Mouse (Mus musculus): ENCODE data around the gene Tmtc2. TPM values are rescaled to one million over a fixed set of nuclear protein-coding genes. Genes with fewer than 3 reads are reported as not detected.

The Tmtc2 gene
- polyA plus RNA-seq (2012; rRNA removed): 0.36 and 0.55 TPM in 2 replicates

GRCm38 (mm10) chr10:105573908-105574694 lies at the start of gene Tmtc2:
Tmtc2 (minus strand) TSS chr10:105574451.
- H3K27ac ChIP-seq (ENCODE audit: insufficient read depth, low read length): no peak within 1 kb of the TSS; the same call in 1 of the 2 replicates
- WGBS: under 1% methylated on average over 52 of the region's 61 CpGs
- H3K4me3 ChIP-seq (ENCODE audit: extremely low read depth, insufficient read depth, insufficient read length): peak within 1 kb of the TSS; percentile 68
- DNase-seq (ENCODE audit: low read depth in 1 of 2, low spot score in 2 of 2): peak in 1 of 2 experiments; percentile 43
- TF ChIP-seq CTCF (IDR thresholded peaks at IDR 0.05; ENCODE audit: extremely low read depth, insufficient read depth, insufficient read length, insufficient replicate concordance) (no peak), POLR2A (IDR thresholded peaks at IDR 0.05; ENCODE audit: low read depth, low read length) (no peak)
- H3K27me3 ChIP-seq (ENCODE audit: control insufficient read depth, insufficient read depth, low read length): peaks cover 2% of the 10 kb centered on the region; the same call in 1 of the 2 replicates
- H3K36me3 ChIP-seq (ENCODE audit: control insufficient read depth, insufficient read depth, low read length): no peaks in the 10 kb centered on the region
- H3K4me1 ChIP-seq (ENCODE audit: control insufficient read depth, insufficient read depth, insufficient read length): peaks cover 7% of the 10 kb centered on the region

DNA sequence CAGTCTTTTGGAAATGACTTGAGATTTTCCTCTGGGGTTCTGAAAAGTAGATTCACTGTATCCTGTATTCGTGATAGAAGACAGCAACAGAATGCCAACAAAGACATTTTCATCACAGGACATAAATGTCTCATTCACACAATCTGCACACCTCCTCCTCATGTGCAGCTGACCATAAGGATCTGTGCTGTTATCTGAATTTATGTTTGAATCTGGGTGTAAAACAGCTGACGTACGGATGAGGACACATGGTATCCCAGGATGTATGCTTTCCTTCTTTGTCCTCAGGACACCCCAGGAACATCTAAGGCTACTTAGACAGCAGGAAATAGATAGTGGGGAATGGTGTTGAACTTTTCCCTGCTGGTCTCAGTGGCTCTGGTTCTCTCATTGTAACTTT lies 37.9 kb upstream of the Tmtc2 start:
- H3K27ac ChIP-seq (ENCODE audit: insufficient read depth, low read length): no peak overlapping the region
- no peaks in the 10 kb centered on the region for H3K27me3 ChIP-seq (ENCODE audit: control insufficient read depth, insufficient read depth, low read length)
- H3K4me1 ChIP-seq (ENCODE audit: control insufficient read depth, insufficient read depth, insufficient read length): no peaks in the 10 kb centered on the region
- 93% methylated on average over 3 of the region's 3 CpGs for WGBS
- H3K36me3 ChIP-seq (ENCODE audit: control insufficient read depth, insufficient read depth, low read length): no peaks in the 10 kb centered on the region
- H3K4me3 ChIP-seq (ENCODE audit: extremely low read depth, insufficient read depth, insufficient read length): no peak overlapping the region
- DNase-seq (ENCODE audit: low read depth in 1 of 2, low spot score in 2 of 2): no peak
- TF ChIP-seq POLR2A (IDR thresholded peaks at IDR 0.05; ENCODE audit: low read depth, low read length) (no peak), CTCF (IDR thresholded peaks at IDR 0.05; ENCODE audit: extremely low read depth, insufficient read depth, insufficient read length, insufficient replicate concordance) (no peak)

- Histone ChIP-seq H3K4me1 (ENCODE audit: control insufficient read depth, insufficient read depth, insufficient read length) (no peaks in the 10 kb centered on the region), H3K27ac (ENCODE audit: insufficient read depth, low read length) (no peak overlapping the region), H3K36me3 (ENCODE audit: control insufficient read depth, insufficient read depth, low read length) (no peaks in the 10 kb centered on the region), H3K27me3 (ENCODE audit: control insufficient read depth, insufficient read depth, low read length) (no peaks in the 10 kb centered on the region), H3K4me3 (ENCODE audit: extremely low read depth, insufficient read depth, insufficient read length) (no peak overlapping the region)
- no peak for TF ChIP-seq CTCF (IDR thresholded peaks at IDR 0.05; ENCODE audit: extremely low read depth, insufficient read depth, insufficient read length, insufficient replicate concordance)
- no peak for TF ChIP-seq POLR2A (IDR thresholded peaks at IDR 0.05; ENCODE audit: low read depth, low read length)
- no peak for DNase-seq (ENCODE audit: low read depth in 1 of 2, low spot score in 2 of 2)
- 79% methylated on average over 8 of the region's 8 CpGs for WGBS
These were observed 24.6 kb upstream of the Tmtc2 start for GRCm38 (mm10) chr10:105598826-105599225.

GRCm38 (mm10) chr10:105597226-105597625 lies 23.0 kb upstream of the Tmtc2 start:
- Histone ChIP-seq H3K4me1 (ENCODE audit: control insufficient read depth, insufficient read depth, insufficient read length) (no peaks in the 10 kb centered on the region), H3K4me3 (ENCODE audit: extremely low read depth, insufficient read depth, insufficient read length) (no peak overlapping the region), H3K36me3 (ENCODE audit: control insufficient read depth, insufficient read depth, low read length) (no peaks in the 10 kb centered on the region), H3K27me3 (ENCODE audit: control insufficient read depth, insufficient read depth, low read length) (no peaks in the 10 kb centered on the region), H3K27ac (ENCODE audit: insufficient read depth, low read length) (no peak overlapping the region)
- DNase-seq (ENCODE audit: low read depth in 1 of 2, low spot score in 2 of 2): no peak
- TF ChIP-seq POLR2A (IDR thresholded peaks at IDR 0.05; ENCODE audit: low read depth, low read length) (no peak), CTCF (IDR thresholded peaks at IDR 0.05; ENCODE audit: extremely low read depth, insufficient read depth, insufficient read length, insufficient replicate concordance) (no peak)
- WGBS: 10% methylated on average over 3 of the region's 3 CpGs

DNA sequence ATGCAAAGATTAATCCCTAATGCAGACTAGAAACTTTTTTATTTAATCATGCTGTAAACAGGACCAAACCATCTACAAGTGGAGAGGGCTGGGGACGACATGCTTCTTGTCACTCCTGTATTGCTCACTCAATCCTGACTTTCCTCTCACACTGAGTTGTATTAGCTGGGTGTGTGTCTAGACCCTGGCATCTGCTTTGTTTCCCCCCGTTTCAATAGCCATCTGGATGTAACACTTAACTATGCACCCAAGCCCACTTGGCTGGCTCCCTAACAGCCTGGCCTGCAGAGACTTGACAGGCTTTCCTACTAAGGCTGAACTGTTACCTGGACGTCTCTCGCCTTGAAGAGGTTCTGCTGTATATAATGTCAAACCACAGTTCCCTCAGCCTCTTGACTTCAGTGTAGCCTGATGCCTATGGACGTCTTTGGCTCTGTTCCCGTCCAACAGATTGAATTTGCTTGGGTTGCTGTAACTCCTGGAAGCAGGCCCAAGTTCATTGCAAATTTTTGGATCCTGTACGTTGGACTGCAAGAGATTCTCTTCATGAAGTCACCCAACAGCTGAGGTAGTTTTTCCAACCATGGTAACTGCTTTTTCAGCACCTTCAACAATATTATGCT lies 21.3 kb upstream of the Tmtc2 start:
- Histone ChIP-seq H3K4me3 (ENCODE audit: extremely low read depth, insufficient read depth, insufficient read length) (no peak overlapping the region), H3K27me3 (ENCODE audit: control insufficient read depth, insufficient read depth, low read length) (no peaks in the 10 kb centered on the region), H3K36me3 (ENCODE audit: control insufficient read depth, insufficient read depth, low read length) (no peaks in the 10 kb centered on the region), H3K4me1 (ENCODE audit: control insufficient read depth, insufficient read depth, insufficient read length) (no peaks in the 10 kb centered on the region), H3K27ac (ENCODE audit: insufficient read depth, low read length) (no peak overlapping the region)
- no peak for DNase-seq (ENCODE audit: low read depth in 1 of 2, low spot score in 2 of 2)
- 86% methylated on average over 7 of the region's 7 CpGs for WGBS
- TF ChIP-seq POLR2A (IDR thresholded peaks at IDR 0.05; ENCODE audit: low read depth, low read length) (no peak), CTCF (IDR thresholded peaks at IDR 0.05; ENCODE audit: extremely low read depth, insufficient read depth, insufficient read length, insufficient replicate concordance) (no peak)

DNA sequence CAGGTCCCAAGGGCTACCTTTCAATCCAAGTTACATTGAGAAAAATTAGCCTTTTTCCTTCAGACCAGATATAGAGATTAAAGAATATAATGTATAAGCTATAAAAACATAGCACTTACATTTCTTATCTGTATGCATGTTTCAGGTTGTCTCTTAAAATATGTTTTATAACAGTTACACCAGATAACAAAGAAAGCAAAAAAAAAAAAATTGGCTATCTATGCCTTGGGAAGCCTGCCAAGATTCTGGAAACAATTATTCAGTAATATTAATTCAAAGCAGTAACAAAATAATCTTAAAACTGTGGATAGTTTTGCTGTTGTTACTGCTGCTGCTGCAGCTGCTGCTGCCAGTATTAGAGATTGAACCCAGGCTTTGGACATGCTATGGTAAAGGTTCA lies 13.9 kb upstream of the Tmtc2 start:
- no peak for TF ChIP-seq CTCF (IDR thresholded peaks at IDR 0.05; ENCODE audit: extremely low read depth, insufficient read depth, insufficient read length, insufficient replicate concordance)
- TF ChIP-seq POLR2A (IDR thresholded peaks at IDR 0.05; ENCODE audit: low read depth, low read length): no peak
- H3K4me3 ChIP-seq (ENCODE audit: extremely low read depth, insufficient read depth, insufficient read length): no peak overlapping the region
- DNase-seq (ENCODE audit: low read depth in 1 of 2, low spot score in 2 of 2): no peak
- no peak overlapping the region for H3K27ac ChIP-seq (ENCODE audit: insufficient read depth, low read length)
- H3K4me1 ChIP-seq (ENCODE audit: control insufficient read depth, insufficient read depth, insufficient read length): no peaks in the 10 kb centered on the region
- no peaks in the 10 kb centered on the region for H3K36me3 ChIP-seq (ENCODE audit: control insufficient read depth, insufficient read depth, low read length)
- no peaks in the 10 kb centered on the region for H3K27me3 ChIP-seq (ENCODE audit: control insufficient read depth, insufficient read depth, low read length)

- Histone ChIP-seq H3K27me3 (ENCODE audit: control insufficient read depth, insufficient read depth, low read length) (no peaks in the 10 kb centered on the region), H3K4me1 (ENCODE audit: control insufficient read depth, insufficient read depth, insufficient read length) (peaks cover 3% of the 10 kb centered on the region; the same call in 1 of the 2 replicates), H3K4me3 (ENCODE audit: extremely low read depth, insufficient read depth, insufficient read length) (no peak overlapping the region), H3K27ac (ENCODE audit: insufficient read depth, low read length) (no peak overlapping the region), H3K36me3 (ENCODE audit: control insufficient read depth, insufficient read depth, low read length) (no peaks in the 10 kb centered on the region)
- DNase-seq (ENCODE audit: low read depth in 1 of 2, low spot score in 2 of 2): no peak
- no peak for TF ChIP-seq CTCF (IDR thresholded peaks at IDR 0.05; ENCODE audit: extremely low read depth, insufficient read depth, insufficient read length, insufficient replicate concordance)
- no peak for TF ChIP-seq POLR2A (IDR thresholded peaks at IDR 0.05; ENCODE audit: low read depth, low read length)
- WGBS: 35% methylated on average over 2 of the region's 2 CpGs
These were observed 5.1 kb upstream of the Tmtc2 start for GRCm38 (mm10) chr10:105579318-105579717.

Measured in spleen, adult 2 months (tissue).